Mouse (Mus musculus) neural tube, embryonic 14.5 days (tissue): Measurements from ENCODE around the gene Tacstd2. TPM values are rescaled to one million over a fixed set of nuclear protein-coding genes. Genes with fewer than 3 reads are reported as not detected.

Source experiments
- ATAC-seq: fragments of 200-750 bp; cut with Nextera tagmentation; 2 replicates; pipeline ENCODE4 v1.8.0; 2017; ENCODE audit warnings: low read depth, mild to moderate bottlenecking, moderate TSS enrichment, moderate library complexity
- H3K27ac ChIP-seq: fragments of 300-500 bp; sonication (generic); 2 replicates; pipeline ENCODE4 v1.5.1; 2014; ENCODE audit warnings: low read depth, mild to moderate bottlenecking, control low read depth, low read length, moderate library complexity, mixed read lengths
- H3K27me3 ChIP-seq: fragments of 300-500 bp; sonication (generic); 2 replicates; pipeline ENCODE4 v1.6.1; 2014; ENCODE audit warnings: low read length; ENCODE audit not compliant: control insufficient read depth, insufficient read depth
- H3K36me3 ChIP-seq: fragments of 300-500 bp; sonication (generic); 2 replicates; pipeline ENCODE4 v1.6.1; 2014; ENCODE audit warnings: low read length, mixed read lengths; ENCODE audit not compliant: control insufficient read depth, insufficient read depth
- H3K4me1 ChIP-seq: fragments of 300-500 bp; sonication (generic); 2 replicates; pipeline ENCODE4 v1.6.1; 2014; ENCODE audit warnings: low read length; ENCODE audit not compliant: control insufficient read depth, insufficient read depth
- H3K4me2 ChIP-seq: fragments of 300-500 bp; sonication (generic); 2 replicates; pipeline ENCODE4 v1.6.1; 2014; ENCODE audit warnings: mild to moderate bottlenecking, low read depth, low read length, control low read depth
- H3K4me3 ChIP-seq: fragments of 300-500 bp; sonication (generic); 2 replicates; pipeline ENCODE4 v1.5.1; 2014; ENCODE audit warnings: low read depth, low read length, control low read depth, mixed read lengths
- H3K9ac ChIP-seq: fragments of 300-500 bp; sonication (generic); replicated peaks from 2 replicates; pipeline ENCODE4 v1.6.1; 2014; ENCODE audit warnings: low read depth, mild to moderate bottlenecking, control low read depth, low read length, mixed read lengths
- H3K9me3 ChIP-seq: fragments of 300-500 bp; sonication (generic); 2 replicates; pipeline ENCODE4 v1.6.1; 2016; ENCODE audit warnings: low read length; ENCODE audit not compliant: control insufficient read depth
- WGBS: fragments of 180-500 bp; shearing (Covaris S2); extraction: QIAGEN DNeasy Blood & Tissue Kit; methylation state at CpG from one replicate; pipeline ENCODE4 v1.1.7; 2014; 5-methylcytosine and 5-hydroxymethylcytosine counted together
- polyA plus RNA-seq: library from polyadenylated mRNA; unstranded; fragments of >200 nt; fragmentation: Nextera tagmentation; extraction: Ambion mirVana; gene quantifications from 2 replicates; pipeline ENCODE4 v1.2.1, GENCODE M21; 2014

Gene Tacstd2
- 0.55 and 0.64 TPM in 2 replicates for polyA plus RNA-seq

GRCm38 (mm10) chr6:67535777-67536054 is at the start of gene Tacstd2:
Tacstd2 (minus strand) TSS chr6:67535796.
- no peak within 1 kb of the TSS for H3K27ac ChIP-seq
- ATAC-seq, result no peak; the same call in 1 of the 2 replicates
- peak within 1 kb of the TSS; percentile 32; the same call in 1 of the 2 replicates for H3K9ac ChIP-seq
- no peaks in the 10 kb centered on the region for H3K36me3 ChIP-seq
- H3K4me2 ChIP-seq, result peak within 1 kb of the TSS; percentile 70
- H3K9me3 ChIP-seq, result no peaks in the 10 kb centered on the region
- H3K4me3 ChIP-seq, result peak within 1 kb of the TSS; percentile 39
- peaks cover 46% of the 10 kb centered on the region for H3K27me3 ChIP-seq
- WGBS, result 6% methylated on average over 8 of the region's 8 CpGs
- 0 out of 2 replicates have a peak, but pooled peaks cover 3% of the 10 kb centered on the region for H3K4me1 ChIP-seq

- Histone ChIP-seq H3K9ac (no peak overlapping the region), H3K9me3 (no peaks in the 10 kb centered on the region), H3K4me1 (no peaks in the 10 kb centered on the region), H3K4me3 (no peak overlapping the region), H3K4me2 (no peak overlapping the region), H3K27ac (no peak overlapping the region), H3K27me3 (no peaks in the 10 kb centered on the region), H3K36me3 (no peaks in the 10 kb centered on the region)
- WGBS, result 90% methylated on average over 3 of the region's 3 CpGs
- no peak for ATAC-seq
Observed at GRCm38 (mm10) chr6:67566270-67566669, 30.7 kb upstream of the Tacstd2 start.

- no peaks in the 10 kb centered on the region for H3K27me3 ChIP-seq
- H3K4me3 ChIP-seq, result no peak overlapping the region
- no peak overlapping the region for H3K4me2 ChIP-seq
- H3K36me3 ChIP-seq, result no peaks in the 10 kb centered on the region
- H3K9me3 ChIP-seq, result no peaks in the 10 kb centered on the region
- no peaks in the 10 kb centered on the region for H3K4me1 ChIP-seq
- H3K27ac ChIP-seq, result no peak overlapping the region
- ATAC-seq, result no peak
- no peak overlapping the region for H3K9ac ChIP-seq
Observed at GRCm38 (mm10) chr6:67555376-67555775, 19.8 kb upstream of the Tacstd2 start.

- ATAC-seq, result no peak
- Histone ChIP-seq H3K4me2 (no peak overlapping the region), H3K27ac (no peak overlapping the region), H3K4me3 (no peak overlapping the region), H3K4me1 (no peaks in the 10 kb centered on the region), H3K9me3 (no peaks in the 10 kb centered on the region), H3K36me3 (no peaks in the 10 kb centered on the region), H3K27me3 (no peaks in the 10 kb centered on the region), H3K9ac (no peak overlapping the region)
- 13% methylated on average over 1 of the region's 1 CpGs for WGBS
Observed at GRCm38 (mm10) chr6:67549550-67549949, 14.0 kb upstream of the Tacstd2 start.

DNA sequence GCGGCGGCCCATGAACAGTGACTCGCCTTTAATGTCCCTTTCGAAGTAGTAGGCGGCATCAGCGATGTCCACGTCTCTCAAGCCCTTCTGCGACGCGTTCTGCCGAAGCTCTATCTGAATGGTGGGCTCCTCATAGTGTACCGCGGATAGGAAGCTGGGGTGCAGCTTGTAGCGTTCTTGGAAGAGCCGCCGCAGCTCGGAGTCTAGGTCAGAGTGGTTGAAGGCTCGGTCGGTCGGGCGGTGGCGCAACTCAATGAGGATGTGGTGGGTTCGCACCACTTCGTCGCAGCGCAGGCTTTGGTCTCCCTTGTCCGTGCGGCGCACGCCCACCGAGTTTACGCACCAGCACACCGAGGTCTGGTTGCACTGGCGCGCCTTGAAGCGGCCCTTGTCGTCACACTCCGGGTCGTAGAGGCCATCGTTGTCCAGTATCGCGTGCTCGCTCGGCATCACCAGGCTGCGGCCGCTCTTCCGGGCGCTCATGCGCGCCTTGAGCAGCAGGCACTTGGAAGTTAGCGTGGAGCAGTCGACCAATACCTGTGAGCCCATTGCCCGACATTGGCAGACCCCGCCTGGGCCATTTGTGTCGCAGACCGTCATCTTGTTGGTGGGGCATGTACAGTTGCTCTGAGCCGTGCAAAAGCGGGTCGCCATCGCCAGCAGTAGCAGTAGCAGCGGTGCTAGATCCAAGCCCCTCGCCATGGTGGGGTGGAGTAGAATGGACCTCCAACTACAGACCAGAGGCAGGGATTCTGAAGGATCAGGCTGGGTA is 405 bp downstream of the Tacstd2 start:
- ATAC-seq, result peak; percentile 74
- Histone ChIP-seq H3K9me3 (no peaks in the 10 kb centered on the region), H3K4me3 (peak overlapping the region; percentile 39), H3K27me3 (peaks cover 46% of the 10 kb centered on the region), H3K4me1 (0 out of 2 replicates have a peak, but pooled peaks cover 3% of the 10 kb centered on the region), H3K4me2 (peak overlapping the region; percentile 70), H3K27ac (no peak overlapping the region), H3K9ac (peak overlapping the region; percentile 32; the same call in 1 of the 2 replicates), H3K36me3 (no peaks in the 10 kb centered on the region)
- WGBS, result 1% methylated on average over 62 of the region's 62 CpGs

GRCm38 (mm10) chr6:67534191-67535004 is 1.2 kb downstream of the Tacstd2 start:
- no peaks in the 10 kb centered on the region for H3K9me3 ChIP-seq
- no peak; the same call in 1 of the 2 replicates for ATAC-seq
- peak overlapping the region; percentile 39 for H3K4me3 ChIP-seq
- peaks cover 46% of the 10 kb centered on the region for H3K27me3 ChIP-seq
- 8% methylated on average over 31 of the region's 31 CpGs for WGBS
- H3K27ac ChIP-seq, result no peak overlapping the region
- peak overlapping the region; percentile 70 for H3K4me2 ChIP-seq
- H3K36me3 ChIP-seq, result no peaks in the 10 kb centered on the region
- 0 out of 2 replicates have a peak, but pooled peaks cover 3% of the 10 kb centered on the region for H3K4me1 ChIP-seq
- H3K9ac ChIP-seq, result no peak overlapping the region

DNA sequence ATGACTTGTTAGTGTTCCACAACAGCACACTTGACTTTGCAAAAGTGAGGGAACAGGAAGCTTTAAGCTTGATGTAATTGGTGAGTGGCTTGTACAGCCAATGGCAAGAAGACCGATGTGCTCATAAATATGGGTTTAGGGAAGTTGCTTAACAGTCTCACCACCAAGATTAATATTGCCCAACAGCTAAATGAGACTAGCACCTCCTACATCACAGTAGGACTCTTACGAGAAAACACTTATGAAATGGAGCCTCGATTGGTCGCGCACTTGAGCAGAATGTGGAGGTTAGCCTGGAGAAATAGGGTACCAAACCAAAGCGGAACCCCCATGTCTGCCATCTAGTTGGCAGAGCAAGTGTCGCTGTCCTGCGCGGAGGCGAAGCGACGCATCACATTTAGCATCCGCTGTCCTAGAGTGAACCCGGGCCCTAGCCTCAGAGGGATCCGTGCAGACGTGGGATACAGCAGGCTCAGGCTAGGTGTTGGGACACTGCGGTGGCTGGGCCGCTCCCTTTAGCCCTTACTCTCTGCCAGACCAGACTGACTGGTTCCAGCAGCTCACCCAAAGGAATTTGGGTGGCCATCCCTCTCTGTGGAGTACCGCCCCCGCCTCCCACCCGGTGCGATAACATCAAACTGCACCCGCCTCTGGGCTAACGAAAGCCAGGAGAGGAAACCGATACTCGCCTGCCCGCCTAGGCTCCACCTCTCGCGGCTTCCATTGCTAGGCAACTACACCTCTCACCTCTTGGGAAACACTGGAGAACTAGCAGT is 2.7 kb downstream of the Tacstd2 start:
- ATAC-seq, result peak; percentile 53
- Histone ChIP-seq H3K9ac (no peak overlapping the region), H3K36me3 (no peaks in the 10 kb centered on the region), H3K4me3 (peak overlapping the region; percentile 15; the same call in 1 of the 2 replicates), H3K27ac (no peak overlapping the region), H3K27me3 (peaks cover 46% of the 10 kb centered on the region), H3K4me2 (peak overlapping the region; percentile 31), H3K9me3 (no peaks in the 10 kb centered on the region), H3K4me1 (0 out of 2 replicates have a peak, but pooled peaks cover 3% of the 10 kb centered on the region)
- 10% methylated on average over 28 of the region's 29 CpGs for WGBS

DNA sequence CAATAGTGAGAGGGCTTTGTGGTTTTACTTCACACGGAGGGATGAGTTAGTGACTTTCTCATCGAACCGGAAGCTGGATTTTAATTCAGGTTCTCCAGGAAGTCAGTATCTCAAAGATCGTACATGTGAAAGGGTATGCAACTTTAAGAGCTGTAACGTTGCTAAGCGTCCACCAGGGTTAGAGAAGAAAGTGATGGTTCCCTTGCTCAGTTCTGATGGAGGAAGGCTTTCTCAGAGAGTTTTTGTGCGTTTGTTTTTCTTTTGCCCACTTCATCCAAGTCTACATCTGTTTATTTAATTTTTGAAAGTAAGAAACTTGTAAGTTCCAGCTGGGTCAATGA is 3.8 kb downstream of the Tacstd2 start:
- Histone ChIP-seq H3K9ac (no peak overlapping the region), H3K4me1 (0 out of 2 replicates have a peak, but pooled peaks cover 3% of the 10 kb centered on the region), H3K4me3 (no peak overlapping the region), H3K27ac (no peak overlapping the region), H3K36me3 (no peaks in the 10 kb centered on the region), H3K27me3 (peaks cover 45% of the 10 kb centered on the region), H3K4me2 (no peak overlapping the region), H3K9me3 (no peaks in the 10 kb centered on the region)
- WGBS, result 71% methylated on average over 7 of the region's 7 CpGs
- ATAC-seq, result no peak
